Mouse (Mus musculus) embryonic facial prominence, embryonic 13.5 days (tissue): Measurements from ENCODE around the gene Hoxd12. TPM values are rescaled to one million over a fixed set of nuclear protein-coding genes. Genes with fewer than 3 reads are reported as not detected.

Source experiments
- ATAC-seq: fragments of 200-750 bp; cut with Nextera tagmentation; 2 replicates; pipeline ENCODE4 v1.8.0; 2017; ENCODE audit warnings: low read depth; ENCODE audit not compliant: insufficient number of reproducible peaks, insufficient read depth, low FRiP score, low TSS enrichment
- H3K27ac ChIP-seq: fragments of 300-500 bp; sonication (generic); 2 replicates; pipeline ENCODE4 v1.5.1; 2015; ENCODE audit warnings: moderate library complexity, mild to moderate bottlenecking, inconsistent platforms
- H3K27me3 ChIP-seq: fragments of 300-500 bp; sonication (generic); 2 replicates; pipeline ENCODE4 v1.6.1; 2015; ENCODE audit warnings: mild to moderate bottlenecking, inconsistent platforms
- H3K36me3 ChIP-seq: fragments of 300-500 bp; sonication (generic); 2 replicates; pipeline ENCODE4 v1.6.1; 2015; ENCODE audit warnings: mild to moderate bottlenecking, inconsistent platforms
- H3K4me1 ChIP-seq: fragments of 300-500 bp; sonication (generic); 2 replicates; pipeline ENCODE4 v1.6.1; 2015; ENCODE audit warnings: inconsistent platforms
- H3K4me2 ChIP-seq: fragments of 300-500 bp; sonication (generic); 2 replicates; pipeline ENCODE4 v1.6.1; 2015; ENCODE audit warnings: moderate library complexity, mild to moderate bottlenecking, inconsistent platforms
- H3K4me3 ChIP-seq: fragments of 300-500 bp; sonication (generic); 2 replicates; pipeline ENCODE4 v1.5.1; 2015; ENCODE audit warnings: mild to moderate bottlenecking, inconsistent platforms
- H3K9ac ChIP-seq: fragments of 300-500 bp; sonication (generic); 2 replicates; pipeline ENCODE4 v1.6.1; 2015; ENCODE audit warnings: mild to moderate bottlenecking, inconsistent platforms
- H3K9me3 ChIP-seq: fragments of 300-500 bp; sonication (generic); 2 replicates; pipeline ENCODE4 v1.6.1; 2016; ENCODE audit warnings: inconsistent platforms
- WGBS: fragments of 180-500 bp; shearing (Covaris S2); methylation state at CpG from one replicate; pipeline ENCODE4 v1.1.7; 2015; ENCODE audit warnings: mixed read lengths; 5-methylcytosine and 5-hydroxymethylcytosine counted together
- microRNA counts: library from miRNA; unstranded; fragments of <30 nt; microRNA quantifications from one replicate; lab custom pipeline; 2016
- microRNA-seq: library from miRNA; unstranded; fragments of <30 nt; microRNA quantifications from one replicate; pipeline ENCODE4, GENCODE M21; 2016
- polyA plus RNA-seq: library from polyadenylated mRNA; unstranded; fragments of >200 nt; fragmentation: Nextera tagmentation; extraction: Ambion mirVana; gene quantifications from 2 replicates; pipeline ENCODE4 v1.2.1, GENCODE M21; 2015

The Hoxd12 gene
- polyA plus RNA-seq, 1 experiment from 2014 or later = not detected

DNA sequence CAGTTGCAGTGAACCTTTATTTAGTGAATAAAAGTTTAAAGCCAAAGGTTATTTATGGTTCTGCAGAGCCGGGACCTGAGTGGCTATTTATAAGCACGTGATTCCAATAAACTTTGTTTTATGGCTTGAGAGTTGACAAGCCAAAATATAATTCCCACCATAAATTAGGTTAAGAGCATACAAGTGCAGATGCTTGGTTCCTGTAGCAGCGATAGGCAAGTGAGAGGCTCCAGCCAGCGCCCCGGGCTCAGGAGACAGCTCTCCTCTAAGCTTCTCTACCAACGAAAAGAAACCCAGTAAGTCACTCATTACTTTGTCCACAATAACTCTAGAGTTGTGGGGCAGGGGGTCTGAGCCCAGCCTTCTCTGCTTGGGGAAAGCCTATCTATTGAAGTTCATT, 47.1 kb downstream of the Hoxd12 start:
- H3K4me2 ChIP-seq = no peak overlapping the region
- no peak overlapping the region for H3K27ac ChIP-seq
- ATAC-seq = no peak
- H3K4me3 ChIP-seq = no peak overlapping the region
- peaks cover 100% of the 10 kb centered on the region for H3K27me3 ChIP-seq
- 10% methylated on average over 6 of the region's 6 CpGs for WGBS
- H3K9me3 ChIP-seq = no peaks in the 10 kb centered on the region
- no peaks in the 10 kb centered on the region for H3K4me1 ChIP-seq
- H3K9ac ChIP-seq = no peak overlapping the region
- no peaks in the 10 kb centered on the region for H3K36me3 ChIP-seq

DNA sequence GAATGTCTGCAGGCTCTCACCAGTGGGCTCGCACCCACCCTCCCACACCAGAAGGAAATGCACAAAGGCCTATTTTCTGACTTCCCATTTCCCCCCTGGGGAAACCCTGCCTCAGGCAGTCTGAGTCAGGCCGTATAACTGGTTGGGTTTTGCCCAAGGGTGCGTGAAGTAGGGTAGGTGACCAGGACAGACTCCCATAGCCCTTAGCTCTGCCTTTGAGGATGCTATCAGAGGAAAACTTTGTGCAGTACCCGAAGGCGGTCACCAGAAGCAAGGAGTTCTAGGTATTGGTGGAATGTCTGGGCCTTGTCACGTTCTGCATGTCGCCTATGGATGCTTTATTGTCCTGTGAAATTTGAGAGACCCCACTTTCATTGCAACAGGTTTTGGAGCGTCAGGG, 48.1 kb downstream of the Hoxd12 start:
- 5% methylated on average over 8 of the region's 8 CpGs for WGBS
- H3K27me3 ChIP-seq = peaks cover 100% of the 10 kb centered on the region
- no peak overlapping the region for H3K4me3 ChIP-seq
- H3K27ac ChIP-seq = no peak overlapping the region
- peaks cover 5% of the 10 kb centered on the region for H3K4me1 ChIP-seq
- H3K36me3 ChIP-seq = no peaks in the 10 kb centered on the region
- H3K9ac ChIP-seq = no peak overlapping the region
- H3K4me2 ChIP-seq = no peak overlapping the region
- no peaks in the 10 kb centered on the region for H3K9me3 ChIP-seq
- ATAC-seq = no peak

DNA sequence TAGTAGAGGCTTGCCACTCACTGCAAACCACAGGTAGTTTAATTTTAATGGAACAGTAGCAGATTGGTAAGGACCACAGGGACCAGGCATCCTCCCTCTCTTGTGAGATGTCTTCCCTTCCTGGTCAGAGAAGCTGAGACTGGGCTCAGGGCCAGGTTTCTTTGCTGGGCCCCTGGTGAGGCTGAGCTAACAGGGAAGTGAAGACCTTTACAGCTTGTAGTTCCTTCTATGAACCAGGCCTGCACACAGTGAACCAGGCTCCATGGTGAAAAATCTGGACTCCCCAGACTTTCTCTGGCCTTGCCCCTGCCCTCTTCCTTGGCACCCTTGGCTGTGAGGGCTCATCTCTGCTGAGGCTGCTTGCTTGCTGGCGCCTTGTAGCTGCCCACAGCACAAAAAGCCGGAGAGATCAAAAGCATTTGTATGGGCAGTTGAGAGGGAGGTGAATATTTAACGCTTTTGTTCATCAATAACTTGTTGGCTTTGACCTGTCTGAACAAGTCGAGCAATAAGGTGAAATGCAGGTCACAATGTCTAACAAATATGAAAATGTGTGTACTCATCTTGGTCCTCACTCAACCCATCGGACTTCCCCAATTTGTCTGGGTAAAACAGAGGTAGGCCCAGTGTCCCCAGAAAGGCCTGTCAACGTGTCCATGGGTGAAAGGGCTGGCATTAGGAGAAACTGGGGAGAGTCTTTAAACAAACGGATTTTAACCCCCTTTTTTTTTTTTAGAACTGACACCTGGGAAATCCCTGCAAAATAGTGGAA, 49.6 kb downstream of the Hoxd12 start:
- Histone ChIP-seq H3K27ac (no peak overlapping the region), H3K27me3 (peaks cover 100% of the 10 kb centered on the region), H3K4me3 (no peak overlapping the region), H3K36me3 (no peaks in the 10 kb centered on the region), H3K4me1 (peaks cover 5% of the 10 kb centered on the region), H3K9me3 (no peaks in the 10 kb centered on the region), H3K4me2 (no peak overlapping the region), H3K9ac (no peak overlapping the region)
- no peak for ATAC-seq
- 14% methylated on average over 7 of the region's 7 CpGs for WGBS

DNA sequence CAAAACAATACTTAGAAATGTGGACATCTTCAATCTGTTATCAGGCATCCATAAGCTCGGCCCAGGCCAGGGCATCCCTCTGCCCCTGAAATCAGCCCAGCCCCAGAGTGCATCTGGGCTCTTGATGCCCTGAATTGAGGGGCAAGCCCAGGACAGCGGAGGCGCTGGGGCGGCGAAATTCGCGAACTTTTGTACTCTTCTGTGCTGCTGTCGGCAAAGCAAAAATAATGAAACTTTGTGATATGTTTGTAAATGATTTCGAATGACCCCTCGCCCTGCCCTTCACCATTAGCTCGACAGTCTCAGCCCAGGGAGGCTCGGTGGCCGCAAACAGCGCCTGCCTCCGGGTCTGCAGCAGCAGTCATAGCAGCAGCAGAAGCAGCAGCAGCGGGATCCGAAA, 50.4 kb downstream of the Hoxd12 start:
- Histone ChIP-seq H3K27me3 (peaks cover 98% of the 10 kb centered on the region), H3K9ac (no peak overlapping the region), H3K27ac (no peak overlapping the region), H3K4me1 (peaks cover 5% of the 10 kb centered on the region), H3K36me3 (no peaks in the 10 kb centered on the region), H3K4me3 (no peak overlapping the region), H3K4me2 (no peak overlapping the region), H3K9me3 (no peaks in the 10 kb centered on the region)
- ATAC-seq = no peak
- 4% methylated on average over 17 of the region's 17 CpGs for WGBS

DNA sequence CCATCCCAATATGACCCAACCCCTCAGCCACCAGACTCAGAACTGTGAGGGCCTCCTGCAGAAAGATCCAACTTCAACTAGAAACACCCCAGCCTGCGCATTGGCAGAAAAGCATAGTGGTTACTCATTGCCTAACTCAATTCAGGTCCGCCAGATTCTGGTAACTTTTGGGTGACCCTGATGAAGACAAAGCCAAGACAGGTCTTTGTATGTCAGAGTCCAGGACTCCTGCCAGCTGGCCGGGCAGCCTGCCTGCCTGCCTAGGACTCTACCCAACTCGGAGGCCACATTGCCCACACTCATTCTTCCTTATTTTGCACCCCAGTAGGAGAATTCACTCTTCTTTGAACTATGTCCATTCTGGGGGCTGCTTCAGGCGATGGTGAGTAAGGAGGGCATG, 51.7 kb downstream of the Hoxd12 start, which contains the start of gene Gm28230:
Gene Gm28230 (plus strand): TSS at position 178 of the 400 bp plus-strand sequence.
- H3K4me2 ChIP-seq = peak within 1 kb of the TSS; percentile 54
- H3K27me3 ChIP-seq = peaks cover 98% of the 10 kb centered on the region
- H3K9me3 ChIP-seq = no peaks in the 10 kb centered on the region
- ATAC-seq = no peak
- no peaks in the 10 kb centered on the region for H3K36me3 ChIP-seq
- 9% methylated on average over 5 of the region's 5 CpGs for WGBS
- no peak within 1 kb of the TSS for H3K27ac ChIP-seq
- peaks cover 5% of the 10 kb centered on the region for H3K4me1 ChIP-seq
- H3K4me3 ChIP-seq = peak within 1 kb of the TSS; percentile 33
- H3K9ac ChIP-seq = no peak within 1 kb of the TSS

DNA sequence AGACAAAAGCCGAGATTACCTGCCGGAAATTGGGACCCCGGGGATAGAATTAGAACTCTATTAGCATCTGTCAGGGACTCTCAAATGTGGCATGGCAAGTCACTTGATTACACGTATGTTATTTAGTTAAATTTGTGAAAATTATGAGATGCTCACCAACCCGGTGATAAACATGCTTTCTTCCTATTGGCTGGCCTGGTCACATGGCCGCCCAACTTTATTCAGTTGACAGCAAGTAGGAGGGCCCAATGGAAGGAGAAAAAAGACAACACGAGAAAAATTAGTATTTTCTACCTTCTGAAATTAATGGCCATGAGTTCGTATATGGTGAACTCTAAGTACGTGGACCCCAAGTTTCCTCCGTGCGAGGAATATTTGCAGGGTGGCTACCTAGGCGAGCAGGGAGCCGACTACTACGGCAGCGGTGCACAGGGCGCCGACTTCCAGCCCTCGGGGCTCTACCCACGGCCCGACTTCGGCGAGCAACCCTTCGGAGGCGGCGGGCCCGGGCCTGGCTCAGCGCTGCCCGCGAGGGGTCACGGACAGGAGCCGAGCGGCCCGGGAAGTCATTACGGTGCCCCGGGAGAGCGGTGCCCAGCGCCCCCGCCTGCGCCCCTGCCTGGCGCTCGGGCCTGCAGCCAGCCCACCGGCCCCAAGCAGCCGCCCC, 52.3 kb downstream of the Hoxd12 start:
- Histone ChIP-seq H3K4me1 (peaks cover 5% of the 10 kb centered on the region), H3K4me2 (peak overlapping the region; percentile 54), H3K36me3 (no peaks in the 10 kb centered on the region), H3K9me3 (no peaks in the 10 kb centered on the region), H3K9ac (no peak overlapping the region), H3K27me3 (peaks cover 98% of the 10 kb centered on the region), H3K27ac (no peak overlapping the region), H3K4me3 (peak overlapping the region; percentile 33)
- under 1% methylated on average over 40 of the region's 43 CpGs for WGBS
- no peak for ATAC-seq

MicroRNAs within 50 kb of the gene (microRNA counts, 519-probe panel; counts per million panel counts)
- 1,753 counts per million, percentile 48 among the panel's probes with 10 or more counts for microRNA mmu-miR-10b (lab: Ali Mortazavi, UCI)

Small RNA genes lying within 50 kb of the gene (microRNA-seq; reads per million reads assigned to microRNA genes)
- gene Gm44463 = not detected
- 2,061 reads per million, percentile 82 among the genes with 10 or more reads in this experiment for gene Mir10b

Other genes starting within 250 kb of the Hoxd12 start
- 36.9 and 39.8 TPM in 2 replicates for gene Lnpk, start 95.6 kb upstream of the Hoxd12 start, polyA plus RNA-seq
- gene Evx2, start 15.5 kb upstream of the Hoxd12 start, polyA plus RNA-seq = not detected in 2 replicates
- gene Hoxd13, start 6.7 kb upstream of the Hoxd12 start, polyA plus RNA-seq = not detected in 2 replicates
- not detected in 2 replicates for gene Hoxd11, start 4.5 kb downstream of the Hoxd12 start, polyA plus RNA-seq
- 0.14 TPM in 1 of 2 replicates, not detected in the other for gene Hoxd10, start 16.9 kb downstream of the Hoxd12 start, polyA plus RNA-seq
- 0.80 and 1.4 TPM in 2 replicates for gene Hoxd9, start 22.7 kb downstream of the Hoxd12 start, polyA plus RNA-seq
- gene Hoxd8, start 29.6 kb downstream of the Hoxd12 start, polyA plus RNA-seq = 2.5 and 3.7 TPM in 2 replicates
- 1.5 and 3.3 TPM in 2 replicates for gene Hoxd3, start 36.9 kb downstream of the Hoxd12 start, polyA plus RNA-seq
- 0.50 TPM in 1 of 2 replicates, not detected in the other for gene Hoxd4, start 36.9 kb downstream of the Hoxd12 start, polyA plus RNA-seq
- gene Gm28230, start 51.7 kb downstream of the Hoxd12 start, polyA plus RNA-seq = 0.18 TPM in 1 of 2 replicates, not detected in the other
- gene Hoxd1, start 88.0 kb downstream of the Hoxd12 start, polyA plus RNA-seq = 3.8 and 5.4 TPM in 2 replicates
- gene Mtx2, start 150.8 kb downstream of the Hoxd12 start, polyA plus RNA-seq = 120 and 131 TPM in 2 replicates